8 mouse cellular contexts compared by ENCODE assay signal in the genomic region with DNA sequence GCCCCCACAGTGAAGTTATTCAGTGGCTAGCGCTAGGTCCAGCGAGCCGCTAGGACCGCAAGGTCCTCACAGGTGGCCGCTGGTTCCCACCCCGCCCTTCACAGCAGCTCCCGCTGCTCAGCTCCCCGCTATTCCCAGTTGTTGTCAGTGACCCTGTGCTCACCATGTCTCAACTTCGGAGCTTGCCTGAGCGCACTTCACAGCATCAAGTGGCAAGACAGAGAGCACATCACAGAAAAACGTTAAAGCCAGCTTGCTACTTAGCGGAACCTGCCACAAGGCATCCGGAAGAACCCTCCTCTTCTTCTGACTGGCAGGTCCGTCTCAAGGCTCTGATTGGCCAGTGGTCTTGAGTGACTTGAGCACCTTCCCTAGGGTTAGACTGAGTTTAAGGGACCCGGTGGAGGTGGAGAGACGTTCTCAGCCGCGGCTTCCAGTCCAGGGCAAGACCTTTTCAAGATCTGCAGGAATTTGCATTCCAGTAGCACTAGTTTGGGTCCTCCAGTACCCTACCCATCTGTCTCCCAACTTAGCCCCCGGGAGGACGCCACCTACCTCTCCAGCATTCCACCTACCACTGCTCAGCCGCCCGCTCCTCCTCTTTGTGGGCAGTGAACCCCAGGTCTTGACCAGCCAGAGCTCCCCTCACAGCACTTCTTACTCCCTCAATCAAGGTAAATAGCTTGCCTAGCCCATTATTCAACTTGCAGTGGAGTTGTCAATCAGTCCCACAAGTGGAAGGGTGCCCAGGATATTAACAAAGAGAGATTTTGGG. TPM values are rescaled to one million over a fixed set of nuclear protein-coding genes. Genes with fewer than 3 reads are reported as not detected.
DNase-seq lines count a peak whose midpoint lies in the region; ATAC-seq lines count a peak whose summit lies in the region.

No protein-coding gene starts in this region.

- H3K36me3 ChIP-seq in hindbrain, embryonic 12.5 days = peaks cover 13% of the 10 kb centered on the region

- peak overlapping the region; percentile 79 for H3K27ac ChIP-seq in hindbrain, embryonic 12.5 days

- peak overlapping the region; percentile 73 for H3K4me2 ChIP-seq in hindbrain, embryonic 12.5 days (replicated peaks)

- peak overlapping the region; percentile 77 for H3K9ac ChIP-seq in hindbrain, embryonic 12.5 days

- peak; percentile 92 for DNase-seq in Muller cell, postnatal 12 days (ENCODE audit: inconsistent ontology term)
- DNase-seq in cerebellum, adult 9-11 months = peak; percentile 91
- DNase-seq in frontal cortex, postnatal 10 days (ENCODE audit: low spot score in 2 of 2) = peak; percentile 81 to 82
- DNase-seq in layer of hippocampus, postnatal 14 days (ENCODE audit: low spot score in 2 of 2) = peak; percentile 86 to 93
- peak; percentile 84 for DNase-seq in lung, postnatal 14 days
- DNase-seq in retina, adult 2 months (ENCODE audit: low read depth, low spot score) = peak; percentile 79
- DNase-seq in thymus, postnatal 36 days = peak; percentile 79 to 87

- ATAC-seq in hindbrain, embryonic 12.5 days (ENCODE audit: low FRiP score) = peak; percentile 98

- WGBS in hindbrain, embryonic 12.5 days = under 1% methylated on average over 22 of the region's 22 CpGs

- H3K27me3 ChIP-seq in hindbrain, embryonic 12.5 days = no peaks in the 10 kb centered on the region

- H3K4me3 ChIP-seq in hindbrain, embryonic 12.5 days = peak overlapping the region; percentile 82

- peaks cover 11% of the 10 kb centered on the region; the same call in 1 of the 2 replicates for H3K9me3 ChIP-seq in hindbrain, embryonic 12.5 days (replicated peaks)

- H3K4me1 ChIP-seq in hindbrain, embryonic 12.5 days = peaks cover 13% of the 10 kb centered on the region

RNA-seq across cellular contexts. Expression of a gene that starts 30.4 kb away (rescaled TPM):
- 8.8 TPM in 2 replicates for polyA plus RNA-seq in hindbrain, embryonic 12.5 days (2016; fragmentation: Nextera tagmentation; extraction: Ambion mirVana)
- total RNA-seq in layer of hippocampus, postnatal 14 days (2021) = 10 to 100 TPM; 14.7 to 17.8 TPM

Comparison
In these comparisons a context has a peak if more than half of its experiments do, and no peak if none do; other contexts are left out.
1. Peak in every context shown above with its lines: DNase-seq, ATAC-seq, H3K4me3 ChIP-seq and H3K27ac ChIP-seq.